Mouse (Mus musculus) left cerebral cortex, postnatal 14 days (tissue): ENCODE measurements around the gene Olfr136. TPM values are rescaled to one million over a fixed set of nuclear protein-coding genes. Genes with fewer than 3 reads are reported as not detected.

Experiments
- DNase-seq, 2 experiments: peaks; one replicate each; pipeline ENCODE4 v3.0.0; 2021 to 2022; ENCODE audit warnings: low spot score in 2 of 2, mixed read lengths in 1 of 2
- intact Hi-C: fragments of 180-260 bp; cut with DNase I; formaldehyde crosslinking; loops from one replicate; pipeline ENCODE4 v1.15.1; 2025
- long read RNA-seq, 2 experiments: library from polyadenylated mRNA; stranded (forward); transcript quantifications; one replicate each; pipeline ENCODE4 v2.0.0; 2021
- total RNA-seq, 2 experiments: library from RNA; stranded (reverse); gene quantifications; 2 replicates each; pipeline ENCODE4 v1.2.3; 2021

The Olfr136 gene
- not detected for total RNA-seq
- long read RNA-seq, experiment 1, result 0 reads
- long read RNA-seq, experiment 2, result 0 reads

DNA sequence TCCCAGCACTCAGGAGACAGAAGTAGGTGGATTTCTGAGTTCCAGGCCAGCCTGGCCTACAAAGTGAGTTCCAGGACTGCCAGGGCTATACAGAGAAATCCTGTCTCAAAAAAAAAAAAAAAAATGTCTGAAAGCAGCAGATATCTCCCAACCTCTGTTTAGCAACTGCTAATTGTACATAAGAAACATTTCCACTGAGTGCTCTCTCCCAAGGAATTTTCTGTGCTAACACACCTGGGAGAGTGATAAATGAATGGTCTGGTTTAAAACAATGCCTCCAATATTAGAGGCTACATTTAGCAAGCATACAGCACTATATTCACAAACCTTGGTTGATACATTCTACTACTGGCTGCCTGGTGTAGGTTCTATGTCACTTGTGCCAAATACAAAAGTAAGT, at the start of gene Olfr136:
Gene Olfr136 (plus strand): TSS at position 301 of the 400 bp plus-strand sequence.
- intact Hi-C loops, result no loop called here
- DNase-seq, result no peak

DNA sequence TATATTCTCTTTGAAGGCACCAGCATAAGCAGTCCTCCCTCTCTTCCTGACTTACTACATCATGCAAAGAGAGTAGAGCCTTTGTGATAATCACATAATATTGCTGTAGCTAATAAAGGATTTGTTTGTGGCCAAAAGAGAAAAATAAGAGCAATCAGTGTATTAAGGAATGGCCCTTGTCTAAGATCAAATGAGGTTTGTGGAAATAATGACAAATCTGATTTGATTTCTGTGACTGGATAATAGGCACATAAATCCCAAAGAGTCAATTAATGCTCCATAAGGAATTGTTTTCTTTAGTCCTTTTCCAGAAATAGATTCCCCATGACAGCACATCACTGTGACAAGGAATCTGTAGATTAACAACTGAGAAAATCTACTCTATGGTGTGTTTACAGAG, 22.2 kb upstream of the Olfr136 start, which contains the start of gene Olfr137:
Gene Olfr137 (minus strand): TSS at position 101 of the 400 bp plus-strand sequence.
- no peak for DNase-seq
- intact Hi-C loops, result no loop called here

Other genes starting within 250 kb of the Olfr136 start
- gene Olfr131, start 241.1 kb upstream of the Olfr136 start, total RNA-seq, result not detected
- not detected for gene Olfr132, start 195.3 kb upstream of the Olfr136 start, total RNA-seq
- not detected for gene Olfr133, start 184.6 kb upstream of the Olfr136 start, total RNA-seq
- not detected for gene Olfr134, start 158.4 kb upstream of the Olfr136 start, total RNA-seq
- gene Olfr135, start 125.5 kb upstream of the Olfr136 start, total RNA-seq, result not detected
- gene Olfr138, start 68.8 kb upstream of the Olfr136 start, total RNA-seq, result not detected
- not detected for gene Olfr137, start 22.3 kb upstream of the Olfr136 start, total RNA-seq
- gene Esp36, start 90.4 kb downstream of the Olfr136 start, total RNA-seq, result not detected
- not detected for gene Esp34, start 224.4 kb downstream of the Olfr136 start, total RNA-seq